Mouse (Mus musculus) intestine, embryonic 15.5 days (tissue): ENCODE measurements at regions not wholly inside any gene's neighbourhood (a gene's known extent, or its start where the extent isn't known, plus 50 kb on each side); places are given as distances from the start of the nearest gene placed in this dataset.
A peak's percentile ranks its signal among the peaks of the same experiment; 100 is the strongest.

Experiments
- ATAC-seq: fragments of 200-750 bp; cut with Nextera tagmentation; 2 replicates; pipeline ENCODE4 v1.8.0; 2017; ENCODE audit warnings: moderate TSS enrichment, moderate library complexity
- H3K27ac ChIP-seq: fragments of 300-500 bp; sonication (generic); 2 replicates; pipeline ENCODE4 v1.5.1; 2015; ENCODE audit warnings: mild to moderate bottlenecking, inconsistent platforms
- H3K27me3 ChIP-seq: fragments of 300-500 bp; sonication (generic); replicated peaks from 2 replicates; pipeline ENCODE4 v1.6.1; 2015; ENCODE audit warnings: inconsistent platforms
- H3K36me3 ChIP-seq: fragments of 300-500 bp; sonication (generic); 2 replicates; pipeline ENCODE4 v1.6.1; 2015; ENCODE audit warnings: inconsistent platforms
- H3K4me1 ChIP-seq: fragments of 300-500 bp; sonication (generic); replicated peaks from 2 replicates; pipeline ENCODE4 v1.6.1; 2015; ENCODE audit warnings: inconsistent platforms
- H3K4me2 ChIP-seq: fragments of 300-500 bp; sonication (generic); replicated peaks from 2 replicates; pipeline ENCODE4 v1.6.1; 2015; ENCODE audit warnings: mild to moderate bottlenecking, inconsistent platforms
- H3K4me3 ChIP-seq: fragments of 300-500 bp; sonication (generic); replicated peaks from 2 replicates; pipeline ENCODE4 v1.5.1; 2015; ENCODE audit warnings: inconsistent platforms
- H3K9ac ChIP-seq: fragments of 300-500 bp; sonication (generic); 2 replicates; pipeline ENCODE4 v1.6.1; 2015; ENCODE audit warnings: inconsistent platforms
- H3K9me3 ChIP-seq: fragments of 300-500 bp; sonication (generic); 2 replicates; pipeline ENCODE4 v1.6.1; 2016; ENCODE audit warnings: inconsistent platforms
- WGBS: fragments of 180-500 bp; shearing (Covaris S2); methylation state at CpG from one replicate; pipeline ENCODE4 v1.1.7; 2015; 5-methylcytosine and 5-hydroxymethylcytosine counted together

DNA sequence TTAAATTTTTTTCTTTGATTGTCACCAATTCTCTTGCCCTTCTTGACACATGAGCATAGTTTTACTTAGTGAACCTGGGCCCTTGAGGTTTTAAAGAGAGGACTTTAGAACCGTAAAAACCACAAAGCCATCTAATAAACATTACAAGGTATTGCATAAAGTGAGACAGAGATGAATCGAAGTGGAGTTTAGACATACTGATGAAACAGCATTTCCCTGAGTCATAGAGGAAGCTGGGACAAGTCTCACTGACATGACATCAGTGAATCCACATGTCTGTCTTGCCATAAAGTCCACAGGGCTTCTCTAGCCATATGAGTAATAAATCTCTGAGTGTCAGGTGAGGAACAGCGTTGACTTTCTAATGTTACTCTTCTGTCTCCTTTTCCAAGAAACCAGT is 128.4 kb downstream of the Btc start:
- Histone ChIP-seq H3K9me3 (no peaks in the 10 kb centered on the region), H3K27ac (no peak overlapping the region), H3K4me1 (no peaks in the 10 kb centered on the region)

DNA sequence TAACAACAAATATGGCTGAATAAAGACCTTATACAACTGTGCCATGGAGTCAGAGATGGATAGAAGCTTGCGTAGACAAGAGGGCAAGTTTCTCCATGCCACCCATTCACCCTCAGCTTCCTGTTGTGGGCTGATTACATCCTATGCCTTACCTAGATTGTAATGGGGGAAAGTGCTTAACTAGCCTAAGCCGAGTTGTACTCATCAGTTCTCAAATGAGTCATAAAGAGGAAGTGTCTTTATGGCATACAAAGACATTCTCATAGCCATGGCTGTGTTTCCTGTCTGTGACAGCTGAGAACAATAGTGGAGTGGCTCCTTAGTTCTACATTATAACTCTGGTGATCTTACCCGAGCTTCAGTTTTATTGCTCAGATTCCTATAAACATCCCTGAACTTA is 124.3 kb downstream of the Btc start:
- no peaks in the 10 kb centered on the region for H3K27me3 ChIP-seq
- H3K4me2 ChIP-seq: no peak overlapping the region
- no peak overlapping the region for H3K4me3 ChIP-seq
- no peaks in the 10 kb centered on the region for H3K9me3 ChIP-seq
- H3K36me3 ChIP-seq: no peaks in the 10 kb centered on the region
- 66% methylated on average over 3 of the region's 3 CpGs for WGBS
- H3K4me1 ChIP-seq: no peaks in the 10 kb centered on the region
- H3K9ac ChIP-seq: no peak overlapping the region
- no peak overlapping the region for H3K27ac ChIP-seq
- ATAC-seq: no peak

More for the DNA sequence above, 128.4 kb downstream of the Btc start:
- Histone ChIP-seq H3K9ac (no peak overlapping the region), H3K36me3 (no peaks in the 10 kb centered on the region), H3K4me3 (no peak overlapping the region), H3K4me2 (no peak overlapping the region), H3K27me3 (no peaks in the 10 kb centered on the region)
- ATAC-seq: peak; percentile 88
- 52% methylated on average over 3 of the region's 3 CpGs for WGBS

DNA sequence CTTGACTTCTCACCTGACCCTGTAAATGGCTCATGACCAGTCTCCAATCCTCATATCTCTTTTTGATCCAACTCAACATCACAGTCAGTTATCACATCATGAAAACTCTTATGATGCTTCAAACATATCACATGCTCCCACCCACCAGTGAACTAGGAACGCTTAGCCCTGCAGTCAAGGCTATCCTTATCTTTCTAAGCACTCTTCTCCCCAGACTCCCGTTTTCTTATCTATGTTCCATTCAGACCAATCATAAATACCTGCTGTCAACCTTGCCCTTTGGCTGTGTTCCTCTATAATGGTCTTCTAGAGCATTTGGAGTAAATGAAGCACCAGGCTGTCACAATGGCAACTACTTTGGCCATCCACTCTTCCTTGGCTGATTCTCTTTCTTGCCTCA is 123.3 kb downstream of the Btc start:
- Histone ChIP-seq H3K9ac (no peak overlapping the region), H3K4me1 (no peaks in the 10 kb centered on the region), H3K9me3 (no peaks in the 10 kb centered on the region), H3K4me3 (no peak overlapping the region), H3K27me3 (no peaks in the 10 kb centered on the region), H3K4me2 (no peak overlapping the region), H3K27ac (no peak overlapping the region), H3K36me3 (no peaks in the 10 kb centered on the region)
- 41% methylated on average over 2 of the region's 2 CpGs for WGBS
- no peak for ATAC-seq

DNA sequence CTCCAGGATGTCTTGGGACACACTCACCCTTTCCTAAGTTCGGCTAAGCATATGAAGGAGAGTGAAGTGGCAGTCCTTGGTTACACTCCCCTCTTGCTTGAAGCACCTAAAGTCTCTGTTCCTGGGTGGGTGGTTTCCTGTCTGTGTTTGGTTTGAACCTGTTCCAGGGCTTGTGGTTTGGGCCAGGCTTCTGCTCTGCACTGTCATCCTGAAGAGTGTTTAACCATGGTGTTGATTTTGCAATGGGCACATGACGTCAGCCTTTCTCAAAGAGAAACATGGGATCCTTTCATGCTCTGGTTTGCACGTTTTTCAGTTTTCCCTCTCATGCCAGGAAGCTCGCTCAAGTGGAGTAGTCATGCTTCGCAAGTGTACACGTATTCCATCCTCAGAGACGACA is 119.8 kb downstream of the Btc start:
- Histone ChIP-seq H3K4me1 (no peaks in the 10 kb centered on the region), H3K27ac (no peak overlapping the region), H3K27me3 (no peaks in the 10 kb centered on the region), H3K4me3 (no peak overlapping the region), H3K9me3 (no peaks in the 10 kb centered on the region), H3K36me3 (no peaks in the 10 kb centered on the region), H3K9ac (no peak overlapping the region), H3K4me2 (no peak overlapping the region)
- ATAC-seq: 0 out of 2 replicates have a peak, but pooled peaks have one; percentile 44
- 77% methylated on average over 7 of the region's 7 CpGs for WGBS

DNA sequence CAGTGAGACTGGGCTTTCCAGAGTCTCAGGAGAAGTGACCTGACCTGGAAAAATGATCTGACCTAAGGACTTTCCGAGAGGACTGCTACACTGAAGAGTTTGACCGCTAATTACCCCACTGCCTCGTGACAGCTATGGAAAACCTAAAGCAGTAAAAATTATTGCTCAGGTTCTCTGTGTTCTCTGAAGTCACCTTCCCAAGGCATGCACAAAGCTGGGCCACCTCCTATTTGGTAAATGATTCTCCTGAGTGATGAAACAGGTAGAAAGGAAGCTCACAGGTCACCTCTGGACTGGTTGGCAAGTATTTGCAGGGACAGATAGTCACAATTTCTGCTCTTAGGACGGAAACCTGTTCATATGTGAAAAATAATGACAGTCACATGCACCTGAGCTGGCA is 109.7 kb downstream of the Btc start:
- 33% methylated on average over 4 of the region's 4 CpGs for WGBS
- no peak overlapping the region for H3K9ac ChIP-seq
- peak; percentile 96 for ATAC-seq
- H3K27ac ChIP-seq: peak overlapping the region; percentile 66; the same call in 1 of the 2 replicates
- no peaks in the 10 kb centered on the region for H3K9me3 ChIP-seq
- H3K36me3 ChIP-seq: no peaks in the 10 kb centered on the region
- no peaks in the 10 kb centered on the region for H3K4me1 ChIP-seq
- H3K4me2 ChIP-seq: no peak overlapping the region
- no peaks in the 10 kb centered on the region for H3K27me3 ChIP-seq
- no peak overlapping the region for H3K4me3 ChIP-seq

DNA sequence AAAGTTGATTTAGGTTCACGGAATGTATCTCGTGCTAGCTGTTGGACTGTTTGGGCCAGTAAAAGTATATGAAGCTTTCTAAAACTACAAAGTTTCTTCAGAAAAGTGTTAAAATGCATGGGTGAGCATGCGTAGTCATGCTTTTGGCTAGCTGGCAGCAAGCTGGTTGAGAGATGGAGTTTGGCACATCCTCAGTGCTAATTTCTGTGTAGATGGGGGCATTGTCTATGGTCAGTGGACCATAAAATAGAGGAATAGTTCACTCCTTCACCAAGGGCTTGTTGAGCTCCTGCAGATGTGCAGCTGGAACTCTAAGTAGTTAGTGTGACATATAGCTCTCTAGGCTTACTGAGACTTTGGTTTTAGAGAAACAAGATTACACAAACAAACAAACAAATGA is 107.8 kb downstream of the Btc start:
- H3K27ac ChIP-seq: no peak overlapping the region
- no peaks in the 10 kb centered on the region for H3K4me1 ChIP-seq
- H3K9ac ChIP-seq: no peak overlapping the region
- H3K9me3 ChIP-seq: no peaks in the 10 kb centered on the region
- no peaks in the 10 kb centered on the region for H3K27me3 ChIP-seq
- H3K4me2 ChIP-seq: no peak overlapping the region
- 88% methylated on average over 3 of the region's 3 CpGs for WGBS
- no peak overlapping the region for H3K4me3 ChIP-seq
- no peaks in the 10 kb centered on the region for H3K36me3 ChIP-seq
- ATAC-seq: no peak

DNA sequence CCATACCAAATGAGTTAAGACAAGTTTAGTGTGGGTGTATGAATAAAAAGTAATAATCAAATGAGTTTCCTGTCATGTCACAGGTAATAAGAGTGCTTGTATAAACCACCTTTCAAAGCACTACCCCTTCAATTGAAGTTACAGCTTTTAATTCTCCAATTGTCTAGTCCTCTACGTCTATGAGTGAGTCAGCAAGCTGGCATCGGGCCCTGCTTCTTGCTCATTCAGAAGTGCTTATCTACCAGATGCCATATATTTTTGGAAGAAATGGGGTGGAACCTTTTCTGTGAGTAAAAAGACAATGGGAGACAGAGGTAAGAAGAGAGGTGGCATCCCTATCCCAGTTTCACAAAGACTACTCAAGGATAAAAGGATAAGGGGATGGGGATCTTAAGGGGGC is 105.7 kb downstream of the Btc start:
- Histone ChIP-seq H3K4me2 (no peak overlapping the region), H3K9me3 (no peaks in the 10 kb centered on the region), H3K27me3 (no peaks in the 10 kb centered on the region), H3K9ac (no peak overlapping the region), H3K36me3 (no peaks in the 10 kb centered on the region), H3K4me1 (no peaks in the 10 kb centered on the region), H3K4me3 (no peak overlapping the region), H3K27ac (no peak overlapping the region)
- no peak for ATAC-seq
- 87% methylated on average over 2 of the region's 2 CpGs for WGBS

DNA sequence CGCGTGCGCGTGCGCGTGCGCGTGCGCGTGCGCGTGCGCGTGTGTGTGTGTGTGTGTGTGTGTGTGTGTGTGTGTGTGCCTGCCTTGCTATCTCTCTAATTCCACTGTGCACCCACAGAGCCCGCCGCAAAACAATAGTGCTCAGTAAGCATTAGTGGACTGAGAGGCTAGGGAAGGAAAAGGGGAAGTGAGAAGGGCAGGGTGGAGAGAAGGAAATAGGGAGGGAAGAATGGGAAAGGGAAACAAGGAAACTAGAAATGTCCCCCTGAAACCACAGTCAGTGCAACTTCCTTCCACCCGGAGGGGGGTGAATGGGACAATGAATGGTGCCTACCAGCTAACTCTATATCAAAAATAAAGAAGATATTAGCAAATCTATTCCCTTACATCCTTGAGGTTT is 100.7 kb downstream of the Btc start:
- Histone ChIP-seq H3K27me3 (no peaks in the 10 kb centered on the region), H3K27ac (no peak overlapping the region), H3K4me3 (no peak overlapping the region), H3K4me2 (no peak overlapping the region), H3K9ac (no peak overlapping the region), H3K36me3 (no peaks in the 10 kb centered on the region), H3K4me1 (no peaks in the 10 kb centered on the region), H3K9me3 (no peaks in the 10 kb centered on the region)
- no peak for ATAC-seq
- 84% methylated on average over 17 of the region's 17 CpGs for WGBS

DNA sequence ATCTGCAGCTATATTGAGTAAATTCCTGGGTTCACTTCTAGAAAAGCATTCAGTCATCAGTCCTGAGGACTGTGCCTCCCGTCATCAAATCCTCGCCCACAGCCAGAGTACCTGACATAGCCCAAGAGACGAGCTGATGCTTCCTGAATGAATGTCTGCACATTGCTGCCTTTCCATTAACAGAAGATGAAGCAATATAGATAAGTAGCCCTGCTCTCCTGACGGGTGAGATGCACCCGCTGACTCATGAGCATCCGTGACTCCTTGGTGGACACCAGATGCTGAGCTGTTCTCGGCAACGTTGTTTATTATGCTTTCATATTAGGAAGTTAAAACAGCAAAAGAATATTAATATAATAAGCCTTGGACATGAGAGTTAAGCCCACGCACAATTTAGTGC is 99.9 kb downstream of the Btc start:
- no peak overlapping the region for H3K4me2 ChIP-seq
- 64% methylated on average over 9 of the region's 9 CpGs for WGBS
- no peak for ATAC-seq
- no peak overlapping the region for H3K4me3 ChIP-seq
- no peak overlapping the region for H3K9ac ChIP-seq
- H3K27me3 ChIP-seq: no peaks in the 10 kb centered on the region
- no peaks in the 10 kb centered on the region for H3K9me3 ChIP-seq
- H3K27ac ChIP-seq: no peak overlapping the region
- H3K36me3 ChIP-seq: no peaks in the 10 kb centered on the region
- H3K4me1 ChIP-seq: no peaks in the 10 kb centered on the region

DNA sequence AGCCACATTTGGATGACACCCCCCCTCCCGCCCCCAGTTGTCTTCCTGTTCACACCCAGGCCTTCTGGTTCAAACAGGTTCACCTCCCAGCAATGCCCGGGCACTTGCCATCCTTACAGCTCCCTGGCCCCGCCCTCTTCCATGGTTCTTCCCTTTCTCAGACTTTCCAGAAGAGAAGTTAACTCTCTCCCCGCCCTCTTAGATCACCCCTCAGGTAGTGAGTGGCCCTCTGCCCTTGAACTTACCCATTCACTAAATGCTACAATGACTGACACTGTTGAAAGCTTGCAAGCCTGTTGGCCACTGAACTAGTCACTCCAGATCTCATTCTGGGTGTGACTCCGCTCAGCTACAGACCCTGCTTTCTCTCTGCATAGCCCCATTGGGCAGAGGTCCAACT is 99.1 kb downstream of the Btc start:
- H3K9ac ChIP-seq: no peak overlapping the region
- H3K36me3 ChIP-seq: no peaks in the 10 kb centered on the region
- H3K4me1 ChIP-seq: no peaks in the 10 kb centered on the region
- H3K4me3 ChIP-seq: no peak overlapping the region
- H3K27me3 ChIP-seq: no peaks in the 10 kb centered on the region
- no peaks in the 10 kb centered on the region for H3K9me3 ChIP-seq
- H3K4me2 ChIP-seq: no peak overlapping the region
- H3K27ac ChIP-seq: no peak overlapping the region
- WGBS: 72% methylated on average over 5 of the region's 5 CpGs
- ATAC-seq: no peak

DNA sequence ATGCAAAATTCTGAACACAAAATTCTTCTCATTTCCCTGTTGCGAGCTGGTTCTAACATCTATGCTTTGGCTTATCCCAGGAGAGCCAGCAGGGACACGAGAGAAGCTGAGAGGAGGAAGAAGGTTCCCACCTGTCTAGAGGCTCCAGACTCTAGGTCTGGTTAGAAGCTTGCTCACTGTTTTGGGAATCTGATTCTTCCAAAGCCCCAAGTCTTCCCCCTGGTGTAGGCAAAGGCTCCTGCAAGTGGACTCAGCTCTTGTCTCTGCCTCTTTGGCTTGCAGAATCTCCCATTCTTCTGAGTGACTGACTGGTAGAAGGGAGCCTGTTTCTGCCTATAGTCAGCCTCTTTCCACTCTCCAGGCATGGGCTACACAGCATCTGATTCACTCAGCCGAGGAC is 95.8 kb downstream of the Btc start:
- Histone ChIP-seq H3K4me2 (no peak overlapping the region), H3K9ac (no peak overlapping the region), H3K27me3 (no peaks in the 10 kb centered on the region), H3K27ac (no peak overlapping the region), H3K4me3 (no peak overlapping the region), H3K4me1 (no peaks in the 10 kb centered on the region), H3K9me3 (no peaks in the 10 kb centered on the region), H3K36me3 (no peaks in the 10 kb centered on the region)
- WGBS: 76% methylated on average over 3 of the region's 3 CpGs
- 0 out of 2 replicates have a peak, but pooled peaks have one; percentile 45 for ATAC-seq
